Mouse (Mus musculus) forebrain, embryonic 10.5 days (tissue): ENCODE measurements around the gene Lrig1. TPM values are rescaled to one million over a fixed set of nuclear protein-coding genes. Genes with fewer than 3 reads are reported as not detected.
A peak's percentile ranks its signal among the peaks of the same experiment; 100 is the strongest.

ENCODE experiments used
- DNase-seq: peaks from one replicate; pipeline ENCODE4 v3.0.0-alpha.2; 2017; ENCODE audit warnings: low spot score; ENCODE audit errors: extremely low spot score
- H3K27ac ChIP-seq: fragments of 300-500 bp; sonication (generic); 2 replicates; pipeline ENCODE4 v1.5.1; 2016; ENCODE audit warnings: mild to moderate bottlenecking
- H3K27me3 ChIP-seq: fragments of 300-500 bp; sonication (generic); 2 replicates; pipeline ENCODE4 v1.6.1; 2016; ENCODE audit warnings: mild to moderate bottlenecking; ENCODE audit not compliant: poor library complexity, severe bottlenecking
- H3K36me3 ChIP-seq: fragments of 300-500 bp; sonication (generic); replicated peaks from 2 replicates; pipeline ENCODE4 v1.6.1; 2016; ENCODE audit warnings: mild to moderate bottlenecking, moderate library complexity
- H3K4me1 ChIP-seq: fragments of 300-500 bp; sonication (generic); 2 replicates; pipeline ENCODE4 v1.6.1; 2016
- H3K4me3 ChIP-seq: fragments of 300-500 bp; sonication (generic); 2 replicates; pipeline ENCODE4 v1.5.1; 2016; ENCODE audit warnings: mild to moderate bottlenecking, moderate library complexity
- H3K9me3 ChIP-seq: fragments of 300-500 bp; sonication (generic); 2 replicates; pipeline ENCODE4 v1.6.1; 2016; ENCODE audit warnings: mild to moderate bottlenecking, moderate library complexity
- WGBS: fragments of 180-500 bp; shearing (Covaris S2); methylation state at CpG from one replicate; pipeline ENCODE4 v1.1.7; 2016; 5-methylcytosine and 5-hydroxymethylcytosine counted together
- polyA plus RNA-seq: library from polyadenylated mRNA; unstranded; fragments of >200 nt; fragmentation: Nextera tagmentation; extraction: Ambion mirVana; gene quantifications from 2 replicates; pipeline ENCODE4 v1.2.1, GENCODE M21; 2016

The Lrig1 gene
- polyA plus RNA-seq, result 18.8 and 20.6 TPM in 2 replicates

DNA sequence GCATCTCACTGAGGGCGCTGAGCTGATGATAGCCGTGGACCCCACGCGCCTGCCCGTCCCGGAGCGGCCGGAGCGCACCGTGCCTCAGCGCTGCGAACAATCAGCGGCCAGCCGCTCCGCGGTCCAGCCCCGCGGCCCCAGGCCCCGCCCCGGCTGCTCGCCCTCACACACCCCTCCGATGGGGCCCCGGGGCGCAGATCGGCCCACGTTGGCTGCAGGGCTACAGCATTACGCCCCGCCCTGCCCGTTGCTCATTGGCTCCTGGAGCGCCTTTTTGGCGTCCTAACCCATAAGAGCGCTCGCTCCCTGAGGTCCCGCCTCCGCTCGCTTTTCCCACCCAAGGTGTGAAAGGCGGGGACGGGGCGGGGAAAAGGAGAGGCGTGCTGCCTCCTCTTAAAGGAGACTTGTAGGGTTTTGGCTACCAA, at the start of gene Lrig1:
TSS of gene Lrig1 (minus strand) at position 92 of the 425 bp plus-strand sequence.
- Histone ChIP-seq H3K27me3 (peaks cover 19% of the 10 kb centered on the region), H3K4me1 (peaks cover 71% of the 10 kb centered on the region), H3K4me3 (peak within 1 kb of the TSS; percentile 98), H3K36me3 (0 out of 2 replicates have a peak, but pooled peaks cover 2% of the 10 kb centered on the region), H3K27ac (peak within 1 kb of the TSS; percentile 98), H3K9me3 (no peaks in the 10 kb centered on the region)
- WGBS, result under 1% methylated on average over 40 of the region's 40 CpGs
- peak; percentile 98 for DNase-seq

DNA sequence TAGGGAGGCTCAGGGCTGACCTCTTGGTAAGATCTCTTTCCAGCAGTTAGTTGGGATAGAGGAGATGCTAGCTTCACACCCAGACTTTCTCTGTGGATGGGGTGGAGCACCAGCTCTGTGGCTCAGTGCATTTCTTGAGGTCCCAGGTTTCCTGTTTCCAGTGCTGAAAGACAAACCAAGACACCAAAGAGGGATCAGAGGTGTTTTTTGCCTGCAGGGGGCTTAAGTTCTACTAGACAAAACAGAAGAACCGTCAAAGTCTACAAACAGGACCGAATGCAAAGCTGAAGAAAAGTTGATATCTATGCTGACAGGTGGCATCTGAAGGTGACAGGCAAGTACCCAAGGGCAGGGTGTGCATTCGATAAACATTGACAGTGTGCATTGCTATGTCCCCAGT, 49.7 kb upstream of the Lrig1 start:
- Histone ChIP-seq H3K4me3 (no peak overlapping the region), H3K9me3 (no peaks in the 10 kb centered on the region), H3K27ac (peak overlapping the region; percentile 81), H3K4me1 (peaks cover 72% of the 10 kb centered on the region), H3K36me3 (no peaks in the 10 kb centered on the region), H3K27me3 (no peaks in the 10 kb centered on the region)
- 79% methylated on average over 3 of the region's 3 CpGs for WGBS
- no peak for DNase-seq

DNA sequence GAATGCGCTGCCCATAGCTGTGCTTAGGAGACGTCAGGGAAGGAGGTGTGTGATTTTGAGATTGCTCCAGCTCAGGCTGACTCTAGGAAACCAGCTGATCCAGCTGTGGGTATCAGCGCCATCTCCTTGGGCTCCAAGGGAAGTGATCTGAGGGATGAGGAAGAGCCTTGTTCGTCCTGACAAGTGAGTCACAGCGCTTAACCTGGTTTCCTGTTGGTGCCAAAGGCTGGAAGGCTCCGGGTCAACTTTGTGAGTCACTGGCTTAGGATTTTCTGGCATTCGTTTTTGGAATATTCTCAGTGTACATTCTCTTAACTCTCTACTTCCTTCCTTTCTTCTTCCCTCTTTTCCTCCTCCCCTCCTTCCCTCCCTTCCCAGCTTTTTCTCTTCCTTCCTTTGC, 48.4 kb upstream of the Lrig1 start:
- no peaks in the 10 kb centered on the region for H3K36me3 ChIP-seq
- 71% methylated on average over 7 of the region's 7 CpGs for WGBS
- no peaks in the 10 kb centered on the region for H3K9me3 ChIP-seq
- no peak overlapping the region for H3K4me3 ChIP-seq
- H3K27me3 ChIP-seq, result no peaks in the 10 kb centered on the region
- H3K4me1 ChIP-seq, result peaks cover 62% of the 10 kb centered on the region
- peak overlapping the region; percentile 63; the same call in 1 of the 2 replicates for H3K27ac ChIP-seq
- DNase-seq, result no peak

DNA sequence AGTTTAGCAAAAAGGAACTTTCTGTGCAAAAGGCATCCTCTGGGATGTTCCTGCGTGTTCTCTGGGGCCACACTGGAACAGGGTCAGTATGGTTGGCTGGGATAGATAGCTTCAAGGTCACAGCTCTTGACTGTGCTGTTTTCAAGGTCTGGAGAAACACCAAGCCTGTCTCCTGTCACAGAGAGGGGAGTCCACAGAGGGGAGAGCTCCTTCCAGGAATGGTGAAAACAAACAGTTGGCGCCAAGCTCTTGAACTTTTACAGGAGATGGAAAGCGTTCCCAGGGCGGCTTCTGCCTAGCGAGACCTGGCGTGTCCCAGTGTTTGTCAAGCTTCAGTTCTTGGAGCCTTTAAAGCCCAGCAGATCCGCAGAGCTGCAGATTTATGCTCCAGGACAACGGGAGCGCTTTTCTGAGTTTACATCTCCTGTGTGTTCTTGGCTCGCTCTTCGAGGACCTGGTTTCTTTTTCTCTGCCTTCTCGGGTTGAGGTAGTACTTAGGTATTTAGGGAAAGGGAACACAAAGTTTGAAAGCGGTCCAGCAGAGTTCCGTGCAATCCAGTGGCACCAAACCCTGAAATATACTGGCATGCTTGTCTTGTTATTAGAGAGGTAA, 40.3 kb upstream of the Lrig1 start:
- Histone ChIP-seq H3K4me3 (no peak overlapping the region), H3K27me3 (no peaks in the 10 kb centered on the region), H3K36me3 (no peaks in the 10 kb centered on the region), H3K27ac (no peak overlapping the region), H3K4me1 (0 out of 2 replicates have a peak, but pooled peaks cover 6% of the 10 kb centered on the region), H3K9me3 (no peaks in the 10 kb centered on the region)
- no peak for DNase-seq
- 90% methylated on average over 14 of the region's 14 CpGs for WGBS

DNA sequence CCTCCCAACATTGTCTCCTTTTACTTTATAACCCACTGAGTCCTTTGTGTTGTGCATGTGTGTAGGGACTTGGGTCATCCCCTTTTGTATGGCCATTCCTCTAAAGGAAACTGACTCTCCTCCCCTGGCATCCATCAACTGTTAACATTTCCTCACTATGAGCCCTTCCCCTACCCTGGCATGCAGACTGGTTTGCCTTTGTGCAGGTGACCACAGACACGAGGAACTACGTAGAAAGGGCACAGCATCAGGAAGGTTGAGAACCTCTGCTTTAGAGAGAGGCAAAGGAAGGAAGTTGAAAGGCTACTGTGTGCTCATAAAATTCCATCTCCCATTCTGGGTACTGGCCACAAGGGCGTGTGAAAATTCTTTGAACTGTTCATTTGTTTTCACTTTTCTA, 38.7 kb upstream of the Lrig1 start:
- 86% methylated on average over 3 of the region's 3 CpGs for WGBS
- DNase-seq, result no peak
- no peaks in the 10 kb centered on the region for H3K9me3 ChIP-seq
- H3K4me1 ChIP-seq, result 0 out of 2 replicates have a peak, but pooled peaks cover 6% of the 10 kb centered on the region
- no peaks in the 10 kb centered on the region for H3K36me3 ChIP-seq
- no peak overlapping the region for H3K27ac ChIP-seq
- no peak overlapping the region for H3K4me3 ChIP-seq
- H3K27me3 ChIP-seq, result no peaks in the 10 kb centered on the region

DNA sequence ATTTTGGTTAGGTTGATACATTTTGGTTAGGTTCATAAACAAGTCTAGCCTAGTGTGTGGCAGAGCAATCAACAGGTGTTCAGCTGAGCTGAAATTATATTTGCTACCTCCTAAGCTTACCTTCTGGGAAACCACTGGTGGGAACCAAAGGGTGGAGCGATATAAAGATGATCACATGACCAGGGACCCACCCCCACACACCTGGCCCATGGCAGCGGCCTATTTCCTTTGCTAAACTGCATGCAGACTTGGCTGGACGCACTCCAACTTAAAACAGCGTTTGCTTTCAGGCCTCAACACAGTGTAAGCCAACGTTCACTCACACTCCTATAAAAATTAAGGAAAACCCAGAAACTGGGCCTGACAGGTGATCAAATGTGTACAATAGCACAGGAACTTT, 33.9 kb upstream of the Lrig1 start:
- Histone ChIP-seq H3K4me1 (peaks cover 12% of the 10 kb centered on the region), H3K9me3 (no peaks in the 10 kb centered on the region), H3K27ac (no peak overlapping the region), H3K27me3 (no peaks in the 10 kb centered on the region), H3K4me3 (no peak overlapping the region), H3K36me3 (no peaks in the 10 kb centered on the region)
- WGBS, result 85% methylated on average over 5 of the region's 5 CpGs
- no peak for DNase-seq

DNA sequence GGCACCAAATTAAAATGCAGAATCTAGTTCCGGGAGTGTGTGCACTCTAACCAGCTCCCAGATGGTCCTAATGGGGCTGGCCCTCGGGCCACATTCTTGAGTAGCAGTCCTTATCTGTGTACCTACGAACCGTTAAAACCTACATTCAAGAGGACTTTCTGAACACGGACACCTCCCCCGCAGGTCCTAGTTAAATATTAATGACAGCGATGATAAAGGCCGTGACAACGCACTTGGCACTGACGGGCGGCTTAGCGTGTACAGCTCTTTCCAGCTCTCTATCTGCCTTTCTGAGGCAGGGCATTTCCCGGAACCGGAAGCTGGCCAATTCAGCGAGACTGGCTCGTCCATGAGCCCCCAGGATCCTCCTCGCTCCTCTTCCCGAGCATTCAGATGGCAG, 29.9 kb upstream of the Lrig1 start:
- WGBS, result 85% methylated on average over 18 of the region's 18 CpGs
- H3K27me3 ChIP-seq, result 0 out of 2 replicates have a peak, but pooled peaks cover 5% of the 10 kb centered on the region
- H3K27ac ChIP-seq, result no peak overlapping the region
- no peak overlapping the region for H3K4me3 ChIP-seq
- H3K36me3 ChIP-seq, result no peaks in the 10 kb centered on the region
- H3K9me3 ChIP-seq, result no peaks in the 10 kb centered on the region
- H3K4me1 ChIP-seq, result peaks cover 16% of the 10 kb centered on the region
- DNase-seq, result no peak

DNA sequence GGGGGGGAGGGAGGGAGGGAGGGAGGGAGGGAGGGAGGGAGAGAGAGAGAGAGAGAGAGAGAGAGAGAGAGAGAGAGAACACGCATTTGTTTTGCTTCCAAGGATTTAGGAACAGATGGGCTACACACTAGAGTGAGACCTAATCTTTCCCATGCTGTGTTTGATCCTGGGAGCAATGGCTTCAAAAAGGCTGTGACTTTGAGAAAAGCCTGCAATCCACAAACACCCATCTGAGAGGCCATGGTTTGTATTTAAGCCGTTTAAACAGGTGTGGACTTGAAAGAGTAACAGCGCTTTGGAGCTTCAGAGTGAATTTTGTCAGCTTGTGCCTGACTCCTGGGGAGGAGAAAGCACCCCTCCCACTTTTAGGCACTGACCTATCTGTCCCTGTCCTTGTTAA, 29.2 kb upstream of the Lrig1 start:
- H3K9me3 ChIP-seq, result no peaks in the 10 kb centered on the region
- H3K27ac ChIP-seq, result peak overlapping the region; percentile 41; the same call in 1 of the 2 replicates
- H3K4me3 ChIP-seq, result no peak overlapping the region
- H3K4me1 ChIP-seq, result peaks cover 16% of the 10 kb centered on the region
- WGBS, result 27% methylated on average over 3 of the region's 3 CpGs
- H3K36me3 ChIP-seq, result no peaks in the 10 kb centered on the region
- H3K27me3 ChIP-seq, result 0 out of 2 replicates have a peak, but pooled peaks cover 5% of the 10 kb centered on the region
- DNase-seq, result no peak

DNA sequence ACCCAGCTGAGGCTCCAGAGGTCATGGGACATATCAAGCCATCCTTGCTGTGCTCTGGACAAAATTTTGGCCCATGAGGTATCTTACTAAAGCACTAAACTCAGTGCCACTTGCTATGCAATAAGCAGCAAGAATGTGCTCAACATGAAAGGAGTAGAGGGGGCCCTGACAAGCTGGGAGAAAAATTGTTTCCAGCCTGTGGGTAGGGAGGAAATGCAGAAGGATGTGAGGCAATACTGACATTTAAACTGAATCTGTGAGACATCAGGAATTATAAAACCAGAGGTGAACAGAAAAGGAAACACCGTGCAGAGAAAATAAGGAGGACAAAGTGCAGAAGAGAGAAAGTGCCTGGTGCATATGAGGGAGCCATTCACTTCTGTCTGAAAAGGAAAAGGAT, 24.7 kb upstream of the Lrig1 start:
- WGBS, result 90% methylated on average over 1 of the region's 1 CpGs
- DNase-seq, result no peak
- H3K27me3 ChIP-seq, result 0 out of 2 replicates have a peak, but pooled peaks cover 5% of the 10 kb centered on the region
- no peaks in the 10 kb centered on the region for H3K36me3 ChIP-seq
- H3K4me3 ChIP-seq, result no peak overlapping the region
- H3K27ac ChIP-seq, result no peak overlapping the region
- H3K9me3 ChIP-seq, result no peaks in the 10 kb centered on the region
- peaks cover 11% of the 10 kb centered on the region for H3K4me1 ChIP-seq

DNA sequence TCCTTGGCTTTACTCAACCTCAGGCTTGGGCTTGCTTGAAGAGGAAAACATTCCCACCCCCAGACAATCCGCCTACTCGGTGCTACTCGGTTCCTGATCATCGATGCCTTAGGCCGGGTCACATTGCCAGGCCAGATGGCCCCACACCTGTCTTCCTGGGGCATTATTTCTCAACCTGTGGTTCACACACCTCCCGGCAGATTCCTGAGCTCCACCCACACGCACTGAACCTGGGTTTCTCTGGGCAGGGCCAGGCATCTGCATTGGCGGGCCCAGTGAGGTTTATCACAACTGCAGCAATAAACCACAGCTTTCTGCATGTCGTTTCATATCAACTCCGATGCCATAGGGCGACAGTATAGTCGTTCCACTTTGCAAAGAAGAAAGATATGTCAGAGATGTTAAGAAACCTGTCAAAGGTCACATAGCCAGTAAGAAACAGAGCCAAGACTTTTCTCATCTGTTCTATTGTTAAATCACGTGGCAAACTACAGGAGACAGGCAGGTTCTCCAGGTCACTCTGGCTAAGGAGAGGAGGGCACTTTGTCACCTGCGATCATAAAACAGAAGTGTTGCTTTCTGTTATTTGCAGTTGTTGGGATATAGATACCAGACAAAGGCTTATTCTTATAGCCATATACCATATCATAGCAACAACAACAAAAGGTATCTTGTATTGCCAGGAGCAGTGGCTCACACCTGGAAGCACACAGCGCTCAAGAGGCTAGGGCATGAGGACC, 18.8 kb upstream of the Lrig1 start:
- Histone ChIP-seq H3K4me3 (no peak overlapping the region), H3K9me3 (no peaks in the 10 kb centered on the region), H3K27ac (peak overlapping the region; percentile 71; the same call in 1 of the 2 replicates), H3K4me1 (peaks cover 35% of the 10 kb centered on the region), H3K36me3 (no peaks in the 10 kb centered on the region), H3K27me3 (no peaks in the 10 kb centered on the region)
- 89% methylated on average over 15 of the region's 15 CpGs for WGBS
- DNase-seq, result no peak

DNA sequence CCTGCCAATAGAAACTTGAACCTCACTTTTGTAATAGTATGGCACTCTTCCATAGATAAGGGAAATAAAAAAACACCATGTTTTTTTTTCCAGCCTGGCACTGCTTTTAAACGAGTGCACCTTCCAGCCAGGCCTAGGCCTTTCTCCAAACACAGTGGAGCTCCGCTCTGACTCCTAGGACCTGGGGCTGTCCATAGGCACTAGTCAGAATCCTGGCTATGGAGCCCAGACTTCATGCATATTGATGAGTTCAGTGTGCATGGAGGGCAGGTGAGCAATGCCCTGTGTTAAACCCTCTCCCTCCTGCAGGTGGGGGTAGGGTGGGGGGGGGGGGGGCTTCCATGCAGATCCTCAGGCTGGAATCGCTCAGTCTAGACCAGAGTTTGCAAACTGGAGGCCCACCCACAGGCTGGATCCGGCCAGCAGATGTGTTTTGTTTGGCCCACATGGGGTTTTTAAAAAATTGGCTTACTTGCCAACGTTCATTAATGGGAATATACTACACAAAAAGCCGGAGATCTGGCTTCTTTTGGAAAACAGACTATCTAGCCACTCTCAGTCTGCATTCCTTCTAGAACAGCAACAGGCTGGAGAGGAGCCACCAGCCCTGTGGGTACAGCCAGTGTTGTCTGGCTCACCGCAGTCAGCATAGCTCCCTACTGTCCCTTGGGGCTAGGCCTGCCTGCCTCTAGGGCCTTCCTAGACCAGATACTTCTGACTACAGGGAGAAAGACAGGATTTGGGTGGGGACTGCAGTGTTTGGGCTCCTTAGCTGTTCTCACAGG, 17.9 kb upstream of the Lrig1 start:
- 77% methylated on average over 7 of the region's 7 CpGs for WGBS
- Histone ChIP-seq H3K9me3 (no peaks in the 10 kb centered on the region), H3K4me3 (no peak overlapping the region), H3K36me3 (no peaks in the 10 kb centered on the region), H3K27ac (peak overlapping the region; percentile 71; the same call in 1 of the 2 replicates), H3K4me1 (peaks cover 35% of the 10 kb centered on the region), H3K27me3 (no peaks in the 10 kb centered on the region)
- DNase-seq, result no peak

DNA sequence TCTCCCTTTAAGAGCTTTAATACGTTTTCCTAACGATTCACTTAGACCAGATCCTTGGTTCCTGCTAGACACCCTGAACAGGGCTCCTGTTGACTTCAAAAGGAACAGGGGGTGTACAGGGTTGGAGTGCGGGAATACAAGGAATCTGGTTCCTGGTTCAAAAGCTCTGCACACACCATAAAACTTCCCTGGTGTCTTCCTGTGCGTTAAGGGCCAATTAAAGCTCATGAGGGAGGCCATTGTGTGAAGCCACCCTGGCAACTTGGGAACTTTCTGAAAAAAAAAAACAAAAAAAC, 15.6 kb upstream of the Lrig1 start:
- Histone ChIP-seq H3K27me3 (no peaks in the 10 kb centered on the region), H3K27ac (peak overlapping the region; percentile 70; the same call in 1 of the 2 replicates), H3K9me3 (no peaks in the 10 kb centered on the region), H3K36me3 (no peaks in the 10 kb centered on the region), H3K4me3 (no peak overlapping the region), H3K4me1 (peaks cover 35% of the 10 kb centered on the region)
- no peak for DNase-seq
- 14% methylated on average over 4 of the region's 4 CpGs for whole genome bisulfite sequencing
